8 mouse cellular contexts compared by ENCODE assay signal in genomic region chr3:79628182-79628560, GRCm38 (mm10). TPM values are rescaled to one million over a fixed set of nuclear protein-coding genes. Genes with fewer than 3 reads are reported as not detected.
DNase-seq lines count a peak whose midpoint lies in the region; ATAC-seq and TF ChIP-seq lines count a peak whose summit lies in the region.

No protein-coding gene starts in this region.

- H3K36me3 ChIP-seq in heart, embryonic 12.5 days = peaks cover 16% of the 10 kb centered on the region
- H3K36me3 ChIP-seq in heart, postnatal 0 days (replicated peaks; ENCODE audit: control insufficient read depth, insufficient read depth, low read length) = peaks cover 19% of the 10 kb centered on the region
- H3K36me3 ChIP-seq in liver, embryonic 15.5 days (replicated peaks) = peaks cover 19% of the 10 kb centered on the region

- H3K4me1 ChIP-seq in heart, embryonic 12.5 days (replicated peaks) = peaks cover 5% of the 10 kb centered on the region; the same call in 1 of the 2 replicates
- H3K4me1 ChIP-seq in bone marrow, adult 2 months (ENCODE audit: control insufficient read depth, insufficient read depth, low read length) = no peaks in the 10 kb centered on the region
- H3K4me1 ChIP-seq in heart, postnatal 0 days (ENCODE audit: control insufficient read depth, insufficient read depth) = peaks cover 3% of the 10 kb centered on the region; the same call in 1 of the 2 replicates
- peaks cover 17% of the 10 kb centered on the region for H3K4me1 ChIP-seq in liver, embryonic 15.5 days (replicated peaks)

- TF ChIP-seq CTCF in bone marrow, adult 2 months (IDR thresholded peaks at IDR 0.05; ENCODE audit: control insufficient read depth, insufficient read depth, low read length) = no peak
- no peak for TF ChIP-seq CTCF in heart, postnatal 0 days (IDR thresholded peaks at IDR 0.05; ENCODE audit: low read depth)

- no peaks in the 10 kb centered on the region for H3K27me3 ChIP-seq in heart, embryonic 12.5 days (replicated peaks)
- no peaks in the 10 kb centered on the region for H3K27me3 ChIP-seq in heart, postnatal 0 days (ENCODE audit: control insufficient read depth, insufficient read depth, low read length)
- no peaks in the 10 kb centered on the region for H3K27me3 ChIP-seq in liver, embryonic 15.5 days

- TF ChIP-seq EP300 in heart, postnatal 0 days (IDR thresholded peaks at IDR 0.05; ENCODE audit: low read depth) = no peak

- no peak; the same call in 1 of the 2 replicates for ATAC-seq in heart, embryonic 12.5 days (ENCODE audit: insufficient number of reproducible peaks, low FRiP score)
- peak; percentile 28 for ATAC-seq in heart, postnatal 0 days (ENCODE audit: insufficient read depth, low read depth)
- peak; percentile 9 for ATAC-seq in liver, embryonic 15.5 days (ENCODE audit: insufficient read depth)

- H3K9me3 ChIP-seq in heart, embryonic 12.5 days (replicated peaks) = no peaks in the 10 kb centered on the region
- H3K9me3 ChIP-seq in heart, postnatal 0 days (replicated peaks; ENCODE audit: control insufficient read depth, low read length) = no peaks in the 10 kb centered on the region
- H3K9me3 ChIP-seq in liver, embryonic 15.5 days (replicated peaks) = no peaks in the 10 kb centered on the region

- H3K27ac ChIP-seq in heart, embryonic 12.5 days (ENCODE audit: poor library complexity, severe bottlenecking) = peak overlapping the region; percentile 89
- peak overlapping the region; percentile 53 for H3K27ac ChIP-seq in bone marrow, adult 2 months (ENCODE audit: control insufficient read depth, insufficient read depth, low read depth, low read length, poor library complexity)
- H3K27ac ChIP-seq in heart, postnatal 0 days (ENCODE audit: low read depth) = peak overlapping the region; percentile 89
- H3K27ac ChIP-seq in liver, embryonic 15.5 days (replicated peaks) = peak overlapping the region; percentile 94

- under 1% methylated on average over 9 of the region's 9 CpGs for WGBS in heart, embryonic 12.5 days
- under 1% methylated on average over 9 of the region's 9 CpGs for WGBS in bone marrow, adult 2 months
- under 1% methylated on average over 9 of the region's 9 CpGs for WGBS in heart, postnatal 0 days
- WGBS in liver, embryonic 15.5 days (ENCODE audit: insufficient replicate concordance) = 0% methylated on average over 9 of the region's 9 CpGs

- TF ChIP-seq POLR2A in bone marrow, adult 2 months (IDR thresholded peaks at IDR 0.05; ENCODE audit: borderline replicate concordance, control insufficient read depth, low read depth, low read length) = no peak

- peak overlapping the region; percentile 89 for H3K4me2 ChIP-seq in heart, embryonic 12.5 days
- H3K4me2 ChIP-seq in heart, postnatal 0 days (ENCODE audit: low read depth, low read length) = peak overlapping the region; percentile 74
- peak overlapping the region; percentile 90 for H3K4me2 ChIP-seq in liver, embryonic 15.5 days

- no peak for DNase-seq in heart, postnatal 25 days (ENCODE audit: low spot score)
- DNase-seq in heart, postnatal 0 days (ENCODE audit: low spot score) = peak; percentile 30
- no peak for DNase-seq in cerebellum, postnatal 25 days
- DNase-seq in cerebellum, postnatal 36 days = no peak
- DNase-seq in retina, postnatal 1 day = no peak

- intact Hi-C loops in heart, postnatal 25 days (cut with DNase I) = no loop called here

- H3K9ac ChIP-seq in heart, embryonic 12.5 days = peak overlapping the region; percentile 79
- peak overlapping the region; percentile 76 for H3K9ac ChIP-seq in heart, postnatal 0 days (replicated peaks; ENCODE audit: low read depth, low read length)
- peak overlapping the region; percentile 67 for H3K9ac ChIP-seq in liver, embryonic 15.5 days

- H3K4me3 ChIP-seq in heart, embryonic 12.5 days = peak overlapping the region; percentile 73
- H3K4me3 ChIP-seq in bone marrow, adult 2 months (replicated peaks; ENCODE audit: control insufficient read depth, low read depth, low read length) = peak overlapping the region; percentile 75
- H3K4me3 ChIP-seq in heart, postnatal 0 days (ENCODE audit: low read depth, low read length) = peak overlapping the region; percentile 65
- peak overlapping the region; percentile 97 for H3K4me3 ChIP-seq in liver, embryonic 15.5 days (replicated peaks)

RNA-seq across cellular contexts. Expression of gene 4930579G24Rik, which starts 0.7 kb away (rescaled TPM):
- polyA plus RNA-seq in heart, embryonic 12.5 days (2016; fragmentation: Nextera tagmentation; extraction: Ambion mirVana) = 24.6 and 26.3 TPM in 2 replicates
- 1 to 10 TPM; 1.7 TPM for total RNA-seq in heart, postnatal 25 days (2021)
- polyA plus RNA-seq in bone marrow, adult 2 months (2011; ENCODE audit: insufficient read depth, insufficient read length, low replicate concordance, missing spikeins) = 6.2 and 6.4 TPM in 2 replicates
- 11.9 and 20.8 TPM in 2 replicates for total RNA-seq in heart, postnatal 0 days (2014; rRNA removed; ENCODE audit: low replicate concordance)
- polyA plus RNA-seq in heart, postnatal 0 days (2015; fragmentation: Nextera tagmentation; extraction: Ambion mirVana) = 12.0 and 12.8 TPM in 2 replicates
- 15.1 and 18.0 TPM in 2 replicates for polyA plus RNA-seq in liver, embryonic 15.5 days (2015; fragmentation: Nextera tagmentation; extraction: Ambion mirVana)

RNA-seq across cellular contexts. Expression of gene Etfdh, which starts 1.1 kb away (rescaled TPM):
- 138 and 143 TPM in 2 replicates for polyA plus RNA-seq in heart, embryonic 12.5 days (2016; fragmentation: Nextera tagmentation; extraction: Ambion mirVana)
- total RNA-seq in heart, postnatal 25 days (2021) = 100 to 1,000 TPM; 492 to 526 TPM
- 10.6 and 12.2 TPM in 2 replicates for polyA plus RNA-seq in bone marrow, adult 2 months (2011; ENCODE audit: insufficient read depth, insufficient read length, low replicate concordance, missing spikeins)
- 146 and 288 TPM in 2 replicates for total RNA-seq in heart, postnatal 0 days (2014; rRNA removed; ENCODE audit: low replicate concordance)
- polyA plus RNA-seq in heart, postnatal 0 days (2015; fragmentation: Nextera tagmentation; extraction: Ambion mirVana) = 518 and 530 TPM in 2 replicates
- polyA plus RNA-seq in liver, embryonic 15.5 days (2015; fragmentation: Nextera tagmentation; extraction: Ambion mirVana) = 44.5 and 47.5 TPM in 2 replicates

RNA-seq across cellular contexts. Expression of gene Ppid, which starts 37.0 kb away (rescaled TPM):
- 121 and 122 TPM in 2 replicates for polyA plus RNA-seq in heart, embryonic 12.5 days (2016; fragmentation: Nextera tagmentation; extraction: Ambion mirVana)
- 10 to 100 TPM; 39.2 to 41.7 TPM for total RNA-seq in heart, postnatal 25 days (2021)
- polyA plus RNA-seq in bone marrow, adult 2 months (2011; ENCODE audit: insufficient read depth, insufficient read length, low replicate concordance, missing spikeins) = 54.4 and 65.4 TPM in 2 replicates
- 27.6 and 28.5 TPM in 2 replicates for total RNA-seq in heart, postnatal 0 days (2014; rRNA removed; ENCODE audit: low replicate concordance)
- polyA plus RNA-seq in heart, postnatal 0 days (2015; fragmentation: Nextera tagmentation; extraction: Ambion mirVana) = 52.0 and 53.6 TPM in 2 replicates
- 89.7 and 91.5 TPM in 2 replicates for polyA plus RNA-seq in liver, embryonic 15.5 days (2015; fragmentation: Nextera tagmentation; extraction: Ambion mirVana)
